Comparison of ENCODE assay signal across 25 mouse cellular contexts in the genomic region with DNA sequence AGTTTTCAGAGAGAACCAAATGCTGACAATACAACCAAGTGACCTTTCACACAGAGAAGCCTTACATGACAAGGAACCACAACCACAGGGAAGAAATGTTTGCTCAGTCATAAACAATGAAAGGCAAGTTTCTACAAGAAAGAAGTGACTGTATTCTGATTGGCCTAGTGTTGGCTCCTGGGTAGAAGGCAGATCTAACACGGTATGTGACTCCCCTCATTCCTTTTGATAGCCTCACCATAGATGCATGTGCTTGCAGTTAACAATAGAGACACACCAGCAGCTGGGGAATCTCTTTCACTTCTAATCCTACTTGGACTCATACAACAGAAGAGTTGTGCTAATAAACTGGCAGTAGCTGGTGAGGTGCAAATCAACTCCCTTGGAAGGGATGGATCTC. TPM values are rescaled to one million over a fixed set of nuclear protein-coding genes. Genes with fewer than 3 reads are reported as not detected.
DNase-seq lines count a peak whose midpoint lies in the region; ATAC-seq and TF ChIP-seq lines count a peak whose summit lies in the region.
"Had no signal": no experiment of that assay in that cellular context is flagged by ENCODE, and none has a peak within 500 bp of the region (broad histone marks: within the 10 kb centered on the region; RNA-seq: fewer than 3 reads in every experiment).

No protein-coding gene starts in this region.

- no peak for TF ChIP-seq POLR2A in cerebellum, adult 2 months (IDR thresholded peaks at IDR 0.05; ENCODE audit: borderline replicate concordance, insufficient read depth, low read length)

- no peak overlapping the region for H3K4me3 ChIP-seq in forebrain, embryonic 16.5 days (replicated peaks; ENCODE audit: low read length)
- H3K4me3 ChIP-seq in forebrain, embryonic 15.5 days: no peak overlapping the region
- H3K4me3 ChIP-seq in lung, postnatal 0 days (ENCODE audit: low read depth, low read length): no peak overlapping the region
- H3K4me3 ChIP-seq in heart, embryonic 14.5 days (ENCODE audit: control insufficient read depth in 1 of 2, insufficient read depth in 1 of 2, low read depth in 1 of 2, low read length in 2 of 2): no peak overlapping the region
- H3K4me3 ChIP-seq in stomach, embryonic 16.5 days (replicated peaks; ENCODE audit: low read length): no peak overlapping the region
- H3K4me3 ChIP-seq in cerebellum, adult 2 months (replicated peaks; ENCODE audit: insufficient read depth, low read depth, low read length): no peak overlapping the region
- H3K4me3 ChIP-seq: embryonic facial prominence, embryonic 13.5 days; hindbrain, embryonic 15.5 days; intestine, embryonic 15.5 days; left cerebral cortex, adult 2 months; midbrain, embryonic 10.5 days had no signal

- H3K36me3 ChIP-seq in forebrain, embryonic 16.5 days (ENCODE audit: control insufficient read depth, insufficient read depth): no peaks in the 10 kb centered on the region
- H3K36me3 ChIP-seq in forebrain, embryonic 15.5 days: no peaks in the 10 kb centered on the region
- H3K36me3 ChIP-seq in lung, postnatal 0 days (ENCODE audit: insufficient read depth, low read length): no peaks in the 10 kb centered on the region
- no peaks in the 10 kb centered on the region for H3K36me3 ChIP-seq in heart, embryonic 14.5 days (ENCODE audit: control insufficient read depth, insufficient read depth, low read length)
- H3K36me3 ChIP-seq in stomach, embryonic 16.5 days (ENCODE audit: control insufficient read depth, insufficient read depth, low read length): no peaks in the 10 kb centered on the region
- H3K36me3 ChIP-seq: embryonic facial prominence, embryonic 13.5 days; G1E; hindbrain, embryonic 15.5 days; intestine, embryonic 15.5 days; midbrain, embryonic 10.5 days had no signal

- no peak overlapping the region for H3K9ac ChIP-seq in forebrain, embryonic 16.5 days (replicated peaks; ENCODE audit: low read depth, low read length)
- H3K9ac ChIP-seq in forebrain, embryonic 15.5 days (replicated peaks): no peak overlapping the region
- H3K9ac ChIP-seq in lung, postnatal 0 days (replicated peaks; ENCODE audit: low read depth): no peak overlapping the region
- no peak overlapping the region for H3K9ac ChIP-seq in heart, embryonic 14.5 days (ENCODE audit: low read length)
- H3K9ac ChIP-seq in stomach, embryonic 16.5 days (ENCODE audit: low read length): no peak overlapping the region
- H3K9ac ChIP-seq: embryonic facial prominence, embryonic 13.5 days; hindbrain, embryonic 15.5 days; intestine, embryonic 15.5 days had no signal

- WGBS in forebrain, embryonic 16.5 days: 26% methylated on average over 1 of the region's 1 CpGs
- WGBS in forebrain, embryonic 15.5 days: 30% methylated on average over 1 of the region's 1 CpGs
- 47% methylated on average over 1 of the region's 1 CpGs for WGBS in lung, postnatal 0 days
- WGBS in heart, embryonic 14.5 days: 25% methylated on average over 1 of the region's 1 CpGs
- 44% methylated on average over 1 of the region's 1 CpGs for WGBS in stomach, embryonic 16.5 days
- 49% methylated on average over 1 of the region's 1 CpGs for WGBS in cerebellum, adult 2 months

- H3K27me3 ChIP-seq in forebrain, embryonic 16.5 days (replicated peaks; ENCODE audit: control insufficient read depth, insufficient read depth, low read length): no peaks in the 10 kb centered on the region
- H3K27me3 ChIP-seq in forebrain, embryonic 15.5 days: no peaks in the 10 kb centered on the region
- no peaks in the 10 kb centered on the region for H3K27me3 ChIP-seq in lung, postnatal 0 days (replicated peaks; ENCODE audit: insufficient read depth, low read length)
- H3K27me3 ChIP-seq in heart, embryonic 14.5 days (ENCODE audit: control insufficient read depth, insufficient read depth, low read length): no peaks in the 10 kb centered on the region
- H3K27me3 ChIP-seq in stomach, embryonic 16.5 days (ENCODE audit: control insufficient read depth, insufficient read depth, low read length): no peaks in the 10 kb centered on the region
- H3K27me3 ChIP-seq in cerebellum, adult 2 months (ENCODE audit: control insufficient read depth, insufficient read depth, low read length): no peaks in the 10 kb centered on the region
- H3K27me3 ChIP-seq: embryonic facial prominence, embryonic 13.5 days; hindbrain, embryonic 15.5 days had no signal

- peak; percentile 46 for DNase-seq in lung, postnatal 0 days (ENCODE audit: low spot score)
- DNase-seq in lung, postnatal 10 days: no peak
- no peak for DNase-seq in frontal cortex, postnatal 36 days (ENCODE audit: low spot score in 2 of 2)
- no peak for DNase-seq in cerebellum, adult 2 months
- DNase-seq: cerebellum, adult 9-10 months; gastrocnemius, postnatal 25 days; kidney, postnatal 36 days; layer of hippocampus, adult 9-11 months; left cerebral cortex, postnatal 4 days; lung, adult 18-20 months; lung, postnatal 36 days; right cerebral cortex, postnatal 4 days; thymus, adult 18-20 months; thymus, postnatal 4 days had no signal

- TF ChIP-seq EP300 in lung, postnatal 0 days (IDR thresholded peaks at IDR 0.05): no peak

- peaks cover 19% of the 10 kb centered on the region for H3K4me1 ChIP-seq in forebrain, embryonic 16.5 days (replicated peaks; ENCODE audit: control insufficient read depth, insufficient read depth, low read length)
- peaks cover 20% of the 10 kb centered on the region for H3K4me1 ChIP-seq in forebrain, embryonic 15.5 days
- H3K4me1 ChIP-seq in lung, postnatal 0 days (ENCODE audit: insufficient read depth, low read depth, low read length): no peaks in the 10 kb centered on the region
- peaks cover 9 to 17% of the 10 kb centered on the region in 2 experiments for H3K4me1 ChIP-seq in heart, embryonic 14.5 days (ENCODE audit: control insufficient read depth in 2 of 2, insufficient read depth in 2 of 2, low read length in 2 of 2)
- H3K4me1 ChIP-seq in stomach, embryonic 16.5 days (ENCODE audit: control insufficient read depth, insufficient read depth, low read length): peaks cover 20% of the 10 kb centered on the region
- H3K4me1 ChIP-seq in cerebellum, adult 2 months (ENCODE audit: control insufficient read depth, insufficient read depth, low read length): no peaks in the 10 kb centered on the region; the same call in 1 of the 2 replicates
- H3K4me1 ChIP-seq: intestine, embryonic 15.5 days had no signal

- no peaks in the 10 kb centered on the region for H3K9me3 ChIP-seq in forebrain, embryonic 16.5 days (ENCODE audit: control insufficient read depth, low read length)
- no peaks in the 10 kb centered on the region for H3K9me3 ChIP-seq in forebrain, embryonic 15.5 days
- no peaks in the 10 kb centered on the region for H3K9me3 ChIP-seq in lung, postnatal 0 days (ENCODE audit: low read length)
- no peaks in the 10 kb centered on the region for H3K9me3 ChIP-seq in heart, embryonic 14.5 days (ENCODE audit: control insufficient read depth, low read length)
- H3K9me3 ChIP-seq in stomach, embryonic 16.5 days (replicated peaks; ENCODE audit: control insufficient read depth, low read length): no peaks in the 10 kb centered on the region
- H3K9me3 ChIP-seq: embryonic facial prominence, embryonic 13.5 days; G1E; hindbrain, embryonic 15.5 days; intestine, embryonic 15.5 days; midbrain, embryonic 10.5 days had no signal

- 0 out of 2 replicates have a peak overlapping the region, but pooled peaks have one; percentile 6 for H3K27ac ChIP-seq in forebrain, embryonic 16.5 days (ENCODE audit: low read length)
- no peak overlapping the region for H3K27ac ChIP-seq in forebrain, embryonic 15.5 days (replicated peaks)
- no peak overlapping the region for H3K27ac ChIP-seq in lung, postnatal 0 days (ENCODE audit: low read length)
- H3K27ac ChIP-seq in heart, embryonic 14.5 days (replicated peaks in 1 of 2; ENCODE audit: control insufficient read depth in 1 of 2, insufficient read depth in 1 of 2, low read depth in 2 of 2, low read length in 2 of 2): peak overlapping the region; percentile 75 to 82
- H3K27ac ChIP-seq in stomach, embryonic 16.5 days (ENCODE audit: low read length): peak overlapping the region; percentile 73
- no peak overlapping the region for H3K27ac ChIP-seq in cerebellum, adult 2 months (ENCODE audit: insufficient read depth, low read length)
- H3K27ac ChIP-seq: hindbrain, embryonic 15.5 days; intestine, embryonic 15.5 days; midbrain, embryonic 10.5 days had no signal

- no peak for ATAC-seq in forebrain, embryonic 16.5 days
- no peak for ATAC-seq in forebrain, embryonic 15.5 days (replicated peaks)
- peak; percentile 59 for ATAC-seq in lung, postnatal 0 days
- ATAC-seq in heart, embryonic 14.5 days (ENCODE audit: insufficient number of reproducible peaks, insufficient read depth, low FRiP score, low read depth): no peak
- peak; percentile 40; the same call in 1 of the 2 replicates for ATAC-seq in stomach, embryonic 16.5 days (ENCODE audit: insufficient read depth, low FRiP score)
- ATAC-seq: intestine, embryonic 15.5 days had no signal

- no peak for TF ChIP-seq CTCF in lung, postnatal 0 days (IDR thresholded peaks at IDR 0.05)
- no peak for TF ChIP-seq CTCF in cerebellum, adult 2 months (IDR thresholded peaks at IDR 0.05; ENCODE audit: borderline replicate concordance, insufficient read depth, low read depth, low read length)

- H3K4me2 ChIP-seq in forebrain, embryonic 16.5 days (ENCODE audit: low read length): no peak overlapping the region
- H3K4me2 ChIP-seq in forebrain, embryonic 15.5 days (replicated peaks): no peak overlapping the region
- H3K4me2 ChIP-seq in lung, postnatal 0 days (replicated peaks; ENCODE audit: low read depth, low read length): no peak overlapping the region
- no peak overlapping the region for H3K4me2 ChIP-seq in heart, embryonic 14.5 days (ENCODE audit: low read length)
- no peak overlapping the region for H3K4me2 ChIP-seq in stomach, embryonic 16.5 days (ENCODE audit: low read depth, low read length)
- H3K4me2 ChIP-seq: embryonic facial prominence, embryonic 13.5 days; hindbrain, embryonic 15.5 days; intestine, embryonic 15.5 days; liver, embryonic 11.5 days had no signal

RNA-seq across cellular contexts. Expression of a gene that starts 17.3 kb away (rescaled TPM):
- 49.9 and 60.2 TPM in 2 replicates for polyA plus RNA-seq in forebrain, embryonic 16.5 days (2015; fragmentation: Nextera tagmentation; extraction: Ambion mirVana)
- polyA plus RNA-seq in forebrain, embryonic 15.5 days (2015; fragmentation: Nextera tagmentation; extraction: Ambion mirVana): 52.0 and 52.3 TPM in 2 replicates
- polyA plus RNA-seq in lung, postnatal 0 days (2015; fragmentation: Nextera tagmentation; extraction: Ambion mirVana): 11.5 and 12.4 TPM in 2 replicates
- 45.4 and 49.6 TPM in 2 replicates for polyA plus RNA-seq in heart, embryonic 14.5 days (2014; fragmentation: Nextera tagmentation; extraction: Ambion mirVana)
- 15.7 and 19.1 TPM in 2 replicates for polyA plus RNA-seq in stomach, embryonic 16.5 days (2015; fragmentation: Nextera tagmentation; extraction: Ambion mirVana)
- 5.2 and 5.6 TPM in 2 replicates for polyA plus RNA-seq in cerebellum, adult 2 months (2012; rRNA removed)

RNA-seq across cellular contexts. Expression of a gene that starts 52.6 kb away (rescaled TPM):
- 205 and 238 TPM in 2 replicates for polyA plus RNA-seq in forebrain, embryonic 16.5 days (2015; fragmentation: Nextera tagmentation; extraction: Ambion mirVana)
- 196 and 205 TPM in 2 replicates for polyA plus RNA-seq in forebrain, embryonic 15.5 days (2015; fragmentation: Nextera tagmentation; extraction: Ambion mirVana)
- 22.6 and 26.6 TPM in 2 replicates for polyA plus RNA-seq in lung, postnatal 0 days (2015; fragmentation: Nextera tagmentation; extraction: Ambion mirVana)
- 45.7 and 51.0 TPM in 2 replicates for polyA plus RNA-seq in heart, embryonic 14.5 days (2014; fragmentation: Nextera tagmentation; extraction: Ambion mirVana)
- 46.4 and 52.3 TPM in 2 replicates for polyA plus RNA-seq in stomach, embryonic 16.5 days (2015; fragmentation: Nextera tagmentation; extraction: Ambion mirVana)
- 49.8 and 53.7 TPM in 2 replicates for polyA plus RNA-seq in cerebellum, adult 2 months (2012; rRNA removed)

Comparison
In these comparisons a context has a peak if more than half of its experiments do, and no peak if none do; other contexts are left out.
1. H3K27ac ChIP-seq: peak in forebrain, embryonic 16.5 days (single experiment), heart, embryonic 14.5 days (2 of 2) and stomach, embryonic 16.5 days (single experiment); none in forebrain, embryonic 15.5 days (single experiment), lung, postnatal 0 days (single experiment) and cerebellum, adult 2 months (single experiment).
2. ATAC-seq: peak in lung, postnatal 0 days (single experiment) and stomach, embryonic 16.5 days (single experiment); none in forebrain, embryonic 16.5 days (single experiment), forebrain, embryonic 15.5 days (single experiment) and heart, embryonic 14.5 days (single experiment).